Mouse (Mus musculus): ENCODE data around the gene Hsf2. TPM values are rescaled to one million over a fixed set of nuclear protein-coding genes. Genes with fewer than 3 reads are reported as not detected.
"Not testable (repeated sequence)": the region's sequence is repeated elsewhere in the genome, so short reads cannot be mapped to it uniquely, and the experiment has no call there.

Gene Hsf2
- polyA plus RNA-seq, 1 experiment from 2014 or later: 19.8 TPM

DNA sequence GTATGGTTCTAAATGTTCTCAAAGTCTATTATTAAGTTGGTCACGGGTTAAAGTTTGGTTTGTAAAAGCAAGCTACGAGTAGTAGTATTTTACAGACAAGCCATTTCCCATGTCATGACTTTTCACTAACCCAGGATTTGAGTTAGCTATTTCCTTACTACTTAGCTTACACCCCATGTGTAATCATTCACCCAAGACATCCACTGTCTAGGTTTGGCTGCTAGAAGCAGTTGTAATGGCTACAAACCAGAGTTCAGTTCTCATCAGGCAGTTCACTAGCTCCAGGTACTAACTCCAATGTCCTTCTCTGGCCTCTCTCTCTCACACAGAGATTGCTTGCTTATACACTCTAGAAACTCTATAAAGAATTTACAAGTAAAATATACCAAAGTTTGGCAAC is 28.4 kb downstream of the Hsf2 start:
- DNase-seq (ENCODE audit: low spot score): no peak
- no peak for ATAC-seq (replicated peaks; ENCODE audit: low FRiP score)
- no peaks in the 10 kb centered on the region for H3K27me3 ChIP-seq (replicated peaks; ENCODE audit: control insufficient read depth, insufficient read depth, low read length)
- H3K4me1 ChIP-seq (replicated peaks; ENCODE audit: control insufficient read depth, insufficient read depth, low read length): no peaks in the 10 kb centered on the region
- H3K4me3 ChIP-seq (ENCODE audit: low read depth, low read length): no peak overlapping the region
- peaks cover 24% of the 10 kb centered on the region for H3K36me3 ChIP-seq (ENCODE audit: control insufficient read depth, insufficient read depth, low read length)
- no peak overlapping the region for H3K4me2 ChIP-seq
- no peak overlapping the region for H3K27ac ChIP-seq (ENCODE audit: low read depth, low read length)
- 90% methylated on average over 2 of the region's 2 CpGs for WGBS
- H3K9ac ChIP-seq (ENCODE audit: low read depth, low read length): no peak overlapping the region
- no peaks in the 10 kb centered on the region for H3K9me3 ChIP-seq (ENCODE audit: control insufficient read depth, low read length)

DNA sequence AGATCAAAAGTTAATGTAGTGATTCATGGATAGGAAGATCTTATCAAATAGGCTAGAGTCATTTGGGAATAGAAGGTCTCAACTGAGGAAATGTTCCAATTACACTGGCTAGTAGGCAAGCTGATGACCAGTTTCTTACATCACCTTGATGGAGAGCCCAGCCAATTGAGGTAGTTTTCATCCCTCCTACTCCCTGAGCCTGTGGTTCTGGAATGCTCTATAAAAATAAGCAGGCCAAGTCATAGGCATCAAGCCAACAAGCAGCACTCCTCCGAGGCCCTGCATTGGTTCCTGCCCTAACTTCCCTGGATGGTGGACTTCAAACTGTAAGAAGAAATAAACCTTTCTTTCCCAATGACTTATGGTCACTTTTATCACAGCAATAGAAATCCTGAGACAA is 29.1 kb downstream of the Hsf2 start:
- no peaks in the 10 kb centered on the region for H3K9me3 ChIP-seq (ENCODE audit: control insufficient read depth, low read length)
- WGBS: 93% methylated on average over 1 of the region's 1 CpGs

DNA sequence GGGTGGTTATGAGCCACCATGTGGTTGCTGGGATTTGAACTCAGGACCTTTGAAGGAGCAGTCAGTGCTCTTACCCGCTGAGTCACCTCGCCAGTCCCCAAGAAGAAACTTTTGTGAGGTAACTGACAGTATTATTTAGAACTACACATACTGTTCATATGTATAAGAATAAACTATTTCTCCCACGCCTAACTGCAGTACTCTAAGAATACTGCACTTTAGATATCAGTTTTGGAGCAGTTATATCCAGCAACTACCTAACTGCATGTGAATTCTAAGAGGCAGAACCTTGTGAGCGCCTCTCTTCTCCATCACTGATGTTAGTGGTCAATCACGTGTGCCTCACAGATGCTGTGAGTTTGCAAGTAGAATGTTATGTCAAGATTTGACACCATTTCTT is 40.3 kb downstream of the Hsf2 start:
- no peak overlapping the region for H3K9ac ChIP-seq (ENCODE audit: low read depth, low read length)
- no peak overlapping the region for H3K4me3 ChIP-seq (ENCODE audit: low read depth, low read length)
- peaks cover 4% of the 10 kb centered on the region for H3K4me1 ChIP-seq (replicated peaks; ENCODE audit: control insufficient read depth, insufficient read depth, low read length)
- no peak overlapping the region for H3K4me2 ChIP-seq
- ATAC-seq (replicated peaks; ENCODE audit: low FRiP score): no peak
- no peaks in the 10 kb centered on the region for H3K27me3 ChIP-seq (replicated peaks; ENCODE audit: control insufficient read depth, insufficient read depth, low read length)
- H3K9me3 ChIP-seq (ENCODE audit: control insufficient read depth, low read length): no peaks in the 10 kb centered on the region
- peaks cover 24% of the 10 kb centered on the region for H3K36me3 ChIP-seq (ENCODE audit: control insufficient read depth, insufficient read depth, low read length)
- no peak for DNase-seq (ENCODE audit: low spot score)
- WGBS: 93% methylated on average over 5 of the region's 5 CpGs
- H3K27ac ChIP-seq (ENCODE audit: low read depth, low read length): no peak overlapping the region

More for the DNA sequence above, 29.1 kb downstream of the Hsf2 start:
- H3K9ac ChIP-seq (ENCODE audit: low read depth, low read length): no peak overlapping the region
- ATAC-seq (replicated peaks; ENCODE audit: low FRiP score) (no peak), DNase-seq (ENCODE audit: low spot score) (no peak)
- H3K36me3 ChIP-seq (ENCODE audit: control insufficient read depth, insufficient read depth, low read length): peaks cover 26% of the 10 kb centered on the region
- no peak overlapping the region for H3K27ac ChIP-seq (ENCODE audit: low read depth, low read length)
- H3K4me3 ChIP-seq (ENCODE audit: low read depth, low read length): no peak overlapping the region
- H3K4me1 ChIP-seq (replicated peaks; ENCODE audit: control insufficient read depth, insufficient read depth, low read length): no peaks in the 10 kb centered on the region
- H3K27me3 ChIP-seq (replicated peaks; ENCODE audit: control insufficient read depth, insufficient read depth, low read length): no peaks in the 10 kb centered on the region
- H3K4me2 ChIP-seq: no peak overlapping the region

DNA sequence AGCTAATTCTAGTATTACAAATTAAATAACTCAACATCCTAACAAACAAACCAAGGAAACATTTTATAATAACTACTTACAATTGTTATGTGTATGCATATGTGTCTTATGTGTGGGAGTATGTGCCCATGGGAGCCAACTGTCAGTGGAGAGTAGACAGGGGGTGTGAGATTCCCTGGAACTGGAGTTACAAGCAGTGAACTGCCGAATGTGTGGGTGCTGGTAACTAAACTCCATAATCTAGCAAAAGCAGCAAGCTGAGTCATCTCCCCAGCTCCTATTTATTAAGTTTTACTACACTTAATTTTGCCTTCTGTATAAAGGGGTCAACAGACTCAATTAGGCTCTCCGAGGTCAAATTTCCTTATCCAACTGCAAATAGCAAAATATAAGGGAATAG is 44.9 kb downstream of the Hsf2 start:
- WGBS: 53% methylated on average over 2 of the region's 2 CpGs
- Histone ChIP-seq H3K36me3 (ENCODE audit: control insufficient read depth, insufficient read depth, low read length) (peaks cover 6% of the 10 kb centered on the region; the same call in 1 of the 2 replicates), H3K27me3 (replicated peaks; ENCODE audit: control insufficient read depth, insufficient read depth, low read length) (no peaks in the 10 kb centered on the region), H3K27ac (ENCODE audit: low read depth, low read length) (no peak overlapping the region), H3K4me3 (ENCODE audit: low read depth, low read length) (peak overlapping the region; percentile 87), H3K4me1 (replicated peaks; ENCODE audit: control insufficient read depth, insufficient read depth, low read length) (peaks cover 4% of the 10 kb centered on the region), H3K4me2 (peak overlapping the region; percentile 84), H3K9me3 (ENCODE audit: control insufficient read depth, low read length) (no peaks in the 10 kb centered on the region), H3K9ac (ENCODE audit: low read depth, low read length) (no peak overlapping the region)
- no peak for ATAC-seq (replicated peaks; ENCODE audit: low FRiP score)
- DNase-seq (ENCODE audit: low spot score): no peak

- no peaks in the 10 kb centered on the region for H3K9me3 ChIP-seq (ENCODE audit: control insufficient read depth, low read length)
- H3K27me3 ChIP-seq (replicated peaks; ENCODE audit: control insufficient read depth, insufficient read depth, low read length): no peaks in the 10 kb centered on the region
- H3K4me2 ChIP-seq: peak overlapping the region; percentile 84
- H3K4me1 ChIP-seq (replicated peaks; ENCODE audit: control insufficient read depth, insufficient read depth, low read length): peaks cover 4% of the 10 kb centered on the region
- WGBS: 2% methylated on average over 28 of the region's 28 CpGs
- DNase-seq (ENCODE audit: low spot score) (no peak), ATAC-seq (replicated peaks; ENCODE audit: low FRiP score) (no peak)
- H3K9ac ChIP-seq (ENCODE audit: low read depth, low read length): peak overlapping the region; percentile 91
- H3K36me3 ChIP-seq (ENCODE audit: control insufficient read depth, insufficient read depth, low read length): peaks cover 6% of the 10 kb centered on the region; the same call in 1 of the 2 replicates
- peak overlapping the region; percentile 84 for H3K27ac ChIP-seq (ENCODE audit: low read depth, low read length)
- peak overlapping the region; percentile 87 for H3K4me3 ChIP-seq (ENCODE audit: low read depth, low read length)
These were observed 45.5 kb downstream of the Hsf2 start for GRCm38 (mm10) chr10:57531616-57532217.

GRCm38 (mm10) chr10:57532218-57533101 is 46.3 kb downstream of the Hsf2 start, which contains the start of gene Serinc1:
Serinc1 (minus strand) TSS chr10:57532530.
- 12% methylated on average over 49 of the region's 49 CpGs for WGBS
- Histone ChIP-seq H3K4me3 (ENCODE audit: low read depth, low read length) (peak within 1 kb of the TSS; percentile 87), H3K27me3 (replicated peaks; ENCODE audit: control insufficient read depth, insufficient read depth, low read length) (no peaks in the 10 kb centered on the region), H3K9me3 (ENCODE audit: control insufficient read depth, low read length) (no peaks in the 10 kb centered on the region), H3K27ac (ENCODE audit: low read depth, low read length) (peak within 1 kb of the TSS; percentile 84), H3K4me2 (peak within 1 kb of the TSS; percentile 84), H3K4me1 (replicated peaks; ENCODE audit: control insufficient read depth, insufficient read depth, low read length) (peaks cover 4% of the 10 kb centered on the region), H3K36me3 (ENCODE audit: control insufficient read depth, insufficient read depth, low read length) (no peaks in the 10 kb centered on the region), H3K9ac (ENCODE audit: low read depth, low read length) (peak within 1 kb of the TSS; percentile 91)
- DNase-seq (ENCODE audit: low spot score): peak; percentile 89
- peak; percentile 98 for ATAC-seq (replicated peaks; ENCODE audit: low FRiP score)

- H3K9me3 ChIP-seq (ENCODE audit: control insufficient read depth, low read length); ATAC-seq (replicated peaks; ENCODE audit: low FRiP score); H3K4me2 ChIP-seq; H3K36me3 ChIP-seq (ENCODE audit: control insufficient read depth, insufficient read depth, low read length); H3K4me1 ChIP-seq (replicated peaks; ENCODE audit: control insufficient read depth, insufficient read depth, low read length); H3K9ac ChIP-seq (ENCODE audit: low read depth, low read length); DNase-seq (ENCODE audit: low spot score); H3K27ac ChIP-seq (ENCODE audit: low read depth, low read length); H3K27me3 ChIP-seq (replicated peaks; ENCODE audit: control insufficient read depth, insufficient read depth, low read length); H3K4me3 ChIP-seq (ENCODE audit: low read depth, low read length): not testable (repeated sequence)
- 83% methylated on average over 9 of the region's 9 CpGs for WGBS
These were observed 57.7 kb downstream of the Hsf2 start for GRCm38 (mm10) chr10:57543890-57544289.

- H3K9ac ChIP-seq (ENCODE audit: low read depth, low read length): no peak overlapping the region
- H3K27ac ChIP-seq (ENCODE audit: low read depth, low read length): no peak overlapping the region
- H3K27me3 ChIP-seq (replicated peaks; ENCODE audit: control insufficient read depth, insufficient read depth, low read length): no peaks in the 10 kb centered on the region
- DNase-seq (ENCODE audit: low spot score) (no peak), ATAC-seq (replicated peaks; ENCODE audit: low FRiP score) (no peak)
- no peak overlapping the region for H3K4me3 ChIP-seq (ENCODE audit: low read depth, low read length)
- no peak overlapping the region for H3K4me2 ChIP-seq
- 81% methylated on average over 4 of the region's 4 CpGs for WGBS
- H3K4me1 ChIP-seq (replicated peaks; ENCODE audit: control insufficient read depth, insufficient read depth, low read length): no peaks in the 10 kb centered on the region
- H3K9me3 ChIP-seq (ENCODE audit: control insufficient read depth, low read length): no peaks in the 10 kb centered on the region
- no peaks in the 10 kb centered on the region for H3K36me3 ChIP-seq (ENCODE audit: control insufficient read depth, insufficient read depth, low read length)
These were observed 63.4 kb downstream of the Hsf2 start for GRCm38 (mm10) chr10:57549631-57550030.
